Mouse (Mus musculus): ENCODE data around the gene Ankrd28. TPM values are rescaled to one million over a fixed set of nuclear protein-coding genes. Genes with fewer than 3 reads are reported as not detected.
A peak's percentile ranks its signal among the peaks of the same experiment; 100 is the strongest.

Gene Ankrd28
- polyA plus RNA-seq, 1 experiment: 6.5 TPM

DNA sequence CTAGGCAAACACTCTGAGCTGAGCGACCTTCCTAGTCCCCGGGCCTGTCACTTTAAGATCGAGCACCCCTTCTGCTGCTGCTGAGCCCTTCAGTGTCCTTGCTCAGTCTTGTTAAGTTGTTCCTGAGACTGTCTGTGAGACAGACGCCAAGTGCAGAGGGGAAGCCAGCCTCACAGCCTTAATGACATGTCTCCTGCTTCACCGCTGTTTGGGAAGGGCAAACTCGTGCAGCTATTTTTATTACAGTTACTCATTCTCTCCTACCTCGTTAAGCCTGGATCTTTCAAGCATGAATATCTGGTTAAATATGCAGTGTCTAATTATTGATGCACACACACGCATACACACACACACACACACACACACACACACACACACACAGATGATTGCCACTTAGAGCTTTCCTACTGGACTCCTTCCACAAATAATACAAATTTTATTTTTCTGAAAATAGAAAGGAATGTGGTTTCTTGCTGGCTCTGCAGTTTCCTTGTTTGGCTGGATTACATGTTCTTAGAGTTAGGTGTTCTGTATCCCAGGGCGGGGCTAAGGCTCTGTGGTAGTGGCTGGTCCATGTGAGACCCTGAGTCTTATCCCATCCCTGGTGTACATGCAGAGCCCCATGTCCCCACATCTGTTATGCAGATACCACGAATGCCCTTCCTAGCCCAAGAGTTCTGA lies 170.8 kb downstream of the Ankrd28 start:
- Histone ChIP-seq H3K27me3 (ENCODE audit: control insufficient read depth, insufficient read depth, insufficient read length) (no peaks in the 10 kb centered on the region), H3K36me3 (ENCODE audit: control insufficient read depth, insufficient read depth) (no peaks in the 10 kb centered on the region), H3ac (ENCODE audit: control insufficient read depth, insufficient read length) (no peak overlapping the region), H3K4me2 (ENCODE audit: low read depth) (peak overlapping the region; percentile 86), H3K79me2 (ENCODE audit: control insufficient read depth, insufficient read depth) (no peaks in the 10 kb centered on the region), H3K4me3 (no peak overlapping the region)
- TF ChIP-seq E2F4 (IDR thresholded peaks at IDR 0.05; ENCODE audit: insufficient read depth) (no peak), CEBPB (IDR thresholded peaks at IDR 0.05; ENCODE audit: insufficient read depth, poor library complexity, severe bottlenecking) (no peak), POLR2A (IDR thresholded peaks at IDR 0.05; ENCODE audit: insufficient read length, low read depth) (no peak), MYOG (IDR thresholded peaks at IDR 0.05; ENCODE audit: control insufficient read depth in 1 of 3, insufficient read depth in 1 of 3, insufficient read length in 2 of 3, low read depth in 2 of 3) (no peak), TCF12 (IDR thresholded peaks at IDR 0.05; ENCODE audit: insufficient read depth, poor library complexity, severe bottlenecking) (no peak), TCF3 (IDR thresholded peaks at IDR 0.05; ENCODE audit: insufficient read length, low read depth) (no peak), REST (IDR thresholded peaks at IDR 0.05; ENCODE audit: insufficient read depth, insufficient read length) (no peak), USF1 (IDR thresholded peaks at IDR 0.05; ENCODE audit: low read depth) (no peak), MYOD1 (IDR thresholded peaks at IDR 0.05; ENCODE audit: control insufficient read depth in 1 of 3, insufficient read length in 2 of 3, low read depth in 2 of 3) (no peak), POLR2AphosphoS2 (IDR thresholded peaks at IDR 0.05; ENCODE audit: insufficient read length, low read depth) (no peak), MAX (IDR thresholded peaks at IDR 0.05; ENCODE audit: low read depth) (no peak), SRF (IDR thresholded peaks at IDR 0.05; ENCODE audit: control insufficient read depth, insufficient read length, low read depth) (no peak)

DNA sequence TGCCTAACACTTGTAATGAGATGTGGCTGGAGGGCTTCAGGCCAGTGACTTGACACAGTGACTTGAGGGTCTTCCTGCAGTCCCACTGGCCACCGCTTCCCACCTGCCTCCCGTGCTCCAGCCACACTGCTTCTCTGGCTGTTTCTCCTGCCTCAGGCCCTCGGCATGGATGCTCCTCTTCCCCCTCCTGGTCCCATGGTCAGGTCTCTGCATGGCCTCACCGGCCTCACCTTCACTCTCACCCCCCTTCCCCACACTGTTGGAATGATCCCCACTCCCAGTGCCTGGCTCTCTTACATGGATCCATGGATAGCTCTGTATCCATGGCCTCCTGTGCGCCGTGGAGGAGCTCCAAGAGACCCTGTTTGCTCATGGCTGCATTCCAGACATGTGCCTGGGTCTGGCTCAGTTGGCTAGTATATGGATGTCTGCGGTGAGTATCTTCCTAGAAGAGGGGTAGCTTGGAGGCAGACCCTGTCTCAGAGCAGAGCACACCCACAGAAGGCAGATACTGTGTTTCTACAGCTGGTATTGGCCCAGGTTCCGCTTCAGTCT lies 172.2 kb downstream of the Ankrd28 start:
- Histone ChIP-seq H3K36me3 (ENCODE audit: control insufficient read depth, insufficient read depth) (no peaks in the 10 kb centered on the region), H3ac (ENCODE audit: control insufficient read depth, insufficient read length) (no peak overlapping the region), H3K4me3 (no peak overlapping the region), H3K4me2 (ENCODE audit: low read depth) (no peak overlapping the region), H3K27me3 (ENCODE audit: control insufficient read depth, insufficient read depth, insufficient read length) (no peaks in the 10 kb centered on the region), H3K79me2 (ENCODE audit: control insufficient read depth, insufficient read depth) (no peaks in the 10 kb centered on the region)
- TF ChIP-seq POLR2AphosphoS2 (IDR thresholded peaks at IDR 0.05; ENCODE audit: insufficient read length, low read depth) (no peak), MYOD1 (IDR thresholded peaks at IDR 0.05; ENCODE audit: control insufficient read depth in 1 of 3, insufficient read length in 2 of 3, low read depth in 2 of 3) (no peak), USF1 (IDR thresholded peaks at IDR 0.05; ENCODE audit: low read depth) (no peak), POLR2A (IDR thresholded peaks at IDR 0.05; ENCODE audit: insufficient read length, low read depth) (no peak), REST (IDR thresholded peaks at IDR 0.05; ENCODE audit: insufficient read depth, insufficient read length) (no peak)

DNA sequence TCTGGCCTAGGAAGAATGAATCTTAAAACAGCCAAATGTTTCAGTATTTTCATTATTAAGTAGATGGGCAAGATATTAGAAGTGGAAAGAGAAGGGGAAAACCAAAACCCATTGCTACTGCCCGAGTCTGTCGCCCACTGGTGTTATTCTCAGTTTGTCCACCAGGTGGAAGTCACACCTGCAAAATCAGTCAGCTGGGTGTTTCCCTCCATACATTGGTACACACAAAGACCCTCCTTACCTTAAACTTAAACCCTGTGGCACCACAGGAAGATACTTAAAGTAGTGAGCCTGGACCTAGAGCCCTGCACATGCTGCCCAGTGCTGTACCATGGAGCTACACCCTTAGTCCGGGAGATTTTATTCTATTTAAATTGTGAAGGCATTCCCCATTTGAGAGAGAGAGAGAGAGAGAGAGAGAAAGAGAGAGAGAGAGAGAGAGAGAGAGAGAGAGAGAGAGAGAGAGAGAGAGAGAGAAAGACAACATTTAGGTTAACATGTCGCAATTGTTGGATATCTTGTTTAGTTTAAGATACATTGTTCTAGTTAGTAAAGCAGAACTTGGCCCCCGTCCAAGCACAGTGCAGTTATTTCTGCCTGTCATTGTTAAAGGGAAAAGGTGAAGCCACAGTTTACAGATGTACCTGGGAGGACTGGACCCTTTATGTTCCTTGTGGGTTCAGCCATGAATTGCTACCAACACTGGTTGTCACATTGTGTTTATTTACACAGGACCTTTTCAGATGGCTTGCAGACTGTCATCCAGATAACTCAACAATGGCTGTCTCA lies 173.4 kb downstream of the Ankrd28 start:
- no peaks in the 10 kb centered on the region for H3K36me3 ChIP-seq (ENCODE audit: control insufficient read depth, insufficient read depth)
- no peaks in the 10 kb centered on the region for H3K27me3 ChIP-seq (ENCODE audit: control insufficient read depth, insufficient read depth, insufficient read length)
- no peak overlapping the region for H3K4me3 ChIP-seq
- no peaks in the 10 kb centered on the region for H3K79me2 ChIP-seq (ENCODE audit: control insufficient read depth, insufficient read depth)
- peak overlapping the region; percentile 27 for H3K4me2 ChIP-seq (ENCODE audit: low read depth)
- no peak overlapping the region for H3ac ChIP-seq (ENCODE audit: control insufficient read depth, insufficient read length)
- TF ChIP-seq TCF3 (IDR thresholded peaks at IDR 0.05; ENCODE audit: insufficient read length, low read depth): no peak
- no peak for TF ChIP-seq MYOD1 (IDR thresholded peaks at IDR 0.05; ENCODE audit: control insufficient read depth in 1 of 3, insufficient read length in 2 of 3, low read depth in 2 of 3)

DNA sequence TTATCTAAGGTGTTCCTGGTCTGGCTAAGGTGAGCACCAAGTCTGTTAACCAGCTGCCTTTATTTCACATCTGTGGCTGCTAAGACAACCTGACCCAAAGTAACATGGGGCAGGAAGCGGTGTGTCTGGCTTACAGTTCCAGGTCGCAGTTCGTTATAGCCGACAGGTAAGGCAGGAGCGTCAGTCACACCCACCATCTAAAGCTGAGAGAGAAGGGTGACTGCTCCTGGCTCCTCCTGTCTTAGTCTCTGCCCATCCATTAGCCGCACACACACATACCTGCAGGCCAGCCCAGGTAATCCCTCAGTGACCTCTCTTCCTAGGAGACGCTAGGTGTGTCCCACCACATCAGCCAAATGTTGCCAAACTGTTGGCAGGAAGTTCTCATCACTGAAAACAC lies 174.1 kb downstream of the Ankrd28 start:
- H3ac ChIP-seq (ENCODE audit: control insufficient read depth, insufficient read length): no peak overlapping the region
- H3K79me2 ChIP-seq (ENCODE audit: control insufficient read depth, insufficient read depth): no peaks in the 10 kb centered on the region
- H3K27me3 ChIP-seq (ENCODE audit: control insufficient read depth, insufficient read depth, insufficient read length): no peaks in the 10 kb centered on the region
- H3K36me3 ChIP-seq (ENCODE audit: control insufficient read depth, insufficient read depth): no peaks in the 10 kb centered on the region
- TF ChIP-seq SRF (IDR thresholded peaks at IDR 0.05; ENCODE audit: control insufficient read depth, insufficient read length, low read depth): no peak
- TF ChIP-seq MYOG (IDR thresholded peaks at IDR 0.05; ENCODE audit: control insufficient read depth in 1 of 3, insufficient read depth in 1 of 3, insufficient read length in 2 of 3, low read depth in 2 of 3): no peak
- no peak for TF ChIP-seq USF1 (IDR thresholded peaks at IDR 0.05; ENCODE audit: low read depth)
- TF ChIP-seq CEBPB (IDR thresholded peaks at IDR 0.05; ENCODE audit: insufficient read depth, poor library complexity, severe bottlenecking): no peak
- no peak for TF ChIP-seq MAX (IDR thresholded peaks at IDR 0.05; ENCODE audit: low read depth)
- no peak for TF ChIP-seq E2F4 (IDR thresholded peaks at IDR 0.05; ENCODE audit: insufficient read depth)
- TF ChIP-seq TCF12 (IDR thresholded peaks at IDR 0.05; ENCODE audit: insufficient read depth, poor library complexity, severe bottlenecking): no peak
- no peak for TF ChIP-seq POLR2AphosphoS2 (IDR thresholded peaks at IDR 0.05; ENCODE audit: insufficient read length, low read depth)
- TF ChIP-seq REST (IDR thresholded peaks at IDR 0.05; ENCODE audit: insufficient read depth, insufficient read length): no peak
- TF ChIP-seq POLR2A (IDR thresholded peaks at IDR 0.05; ENCODE audit: insufficient read length, low read depth): no peak
- no peak for TF ChIP-seq TCF3 (IDR thresholded peaks at IDR 0.05; ENCODE audit: insufficient read length, low read depth)
- no peak for TF ChIP-seq MYOD1 (IDR thresholded peaks at IDR 0.05; ENCODE audit: control insufficient read depth in 1 of 3, insufficient read length in 2 of 3, low read depth in 2 of 3)
- H3K4me2 ChIP-seq (ENCODE audit: low read depth): no peak overlapping the region
- no peak overlapping the region for H3K4me3 ChIP-seq

Data from myocyte (in vitro differentiated cells).